ENCODE assay signal across 11 mouse cellular contexts in the genomic region with DNA sequence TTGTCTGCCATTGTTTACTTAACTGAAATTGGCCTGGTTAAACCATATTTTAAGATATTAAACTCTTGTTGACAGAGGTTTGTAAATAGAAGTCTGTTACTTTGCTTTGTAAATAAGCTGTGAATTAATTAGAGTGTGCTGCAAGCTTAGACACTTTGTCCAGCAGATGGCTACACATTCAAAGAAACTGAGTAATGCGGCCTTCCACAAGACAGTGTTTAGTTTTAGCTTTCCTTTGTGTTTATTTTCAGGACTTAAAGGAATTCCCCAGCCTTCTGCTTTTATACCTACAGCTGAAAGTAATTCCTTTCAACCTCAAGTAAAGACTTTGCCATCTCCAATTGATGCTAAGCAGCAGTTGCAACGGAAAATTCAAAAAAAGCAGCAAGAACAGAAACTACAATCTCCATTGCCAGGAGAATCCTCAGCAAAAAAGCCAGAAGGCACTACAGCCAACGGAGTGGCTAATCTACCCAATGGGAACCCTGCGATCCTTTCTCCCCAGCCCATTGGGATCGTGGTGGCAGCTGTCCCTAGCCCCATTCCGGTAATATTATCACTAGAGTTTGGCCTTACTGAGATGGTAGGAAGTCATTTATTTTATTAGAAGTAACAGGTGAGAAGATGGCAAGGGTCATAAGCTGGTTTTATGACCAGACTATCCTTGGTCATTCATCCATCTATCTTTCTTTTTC. TPM values are rescaled to one million over a fixed set of nuclear protein-coding genes. Genes with fewer than 3 reads are reported as not detected.
A peak's percentile ranks its signal among the peaks of the same experiment; 100 is the strongest.
DNase-seq lines count a peak whose midpoint lies in the region; ATAC-seq and TF ChIP-seq lines count a peak whose summit lies in the region.
"Had no signal": no experiment of that assay in that cellular context is flagged by ENCODE, and none has a peak within 500 bp of the region (broad histone marks: within the 10 kb centered on the region; RNA-seq: fewer than 3 reads in every experiment).

No protein-coding gene starts in this region.

- peaks cover 4% of the 10 kb centered on the region for H3K4me1 ChIP-seq in lung, embryonic 16.5 days (replicated peaks; ENCODE audit: control insufficient read depth, insufficient read depth, low read length)
- H3K4me1 ChIP-seq in forebrain, embryonic 16.5 days (replicated peaks; ENCODE audit: control insufficient read depth, insufficient read depth, low read length), result peaks cover 7% of the 10 kb centered on the region
- H3K4me1 ChIP-seq in midbrain, embryonic 16.5 days (ENCODE audit: control insufficient read depth, insufficient read depth, low read length), result no peaks in the 10 kb centered on the region

- no peak overlapping the region for H3K9ac ChIP-seq in lung, embryonic 16.5 days (ENCODE audit: low read length)
- no peak overlapping the region for H3K9ac ChIP-seq in forebrain, embryonic 16.5 days (replicated peaks; ENCODE audit: low read depth, low read length)
- no peak overlapping the region for H3K9ac ChIP-seq in midbrain, embryonic 16.5 days (ENCODE audit: low read depth, low read length)

- H3K36me3 ChIP-seq in lung, embryonic 16.5 days (ENCODE audit: control insufficient read depth, insufficient read depth, low read length), result peaks cover 28% of the 10 kb centered on the region
- peaks cover 22% of the 10 kb centered on the region for H3K36me3 ChIP-seq in forebrain, embryonic 16.5 days (ENCODE audit: control insufficient read depth, insufficient read depth)
- H3K36me3 ChIP-seq in midbrain, embryonic 16.5 days (ENCODE audit: control insufficient read depth, insufficient read depth, low read length), result peaks cover 28% of the 10 kb centered on the region

- H3K4me3 ChIP-seq in gastrocnemius, adult 2 months, result peak overlapping the region; percentile 8; the same call in 1 of the 2 replicates
- H3K4me3 ChIP-seq in lung, embryonic 16.5 days (ENCODE audit: low read length), result no peak overlapping the region
- H3K4me3 ChIP-seq in forebrain, embryonic 16.5 days (replicated peaks; ENCODE audit: low read length), result no peak overlapping the region
- no peak overlapping the region for H3K4me3 ChIP-seq in midbrain, embryonic 16.5 days (ENCODE audit: low read depth, low read length)

- H3K4me2 ChIP-seq in lung, embryonic 16.5 days (ENCODE audit: low read depth, low read length), result no peak overlapping the region
- H3K4me2 ChIP-seq in forebrain, embryonic 16.5 days (ENCODE audit: low read length), result no peak overlapping the region
- H3K4me2 ChIP-seq in midbrain, embryonic 16.5 days (ENCODE audit: low read length), result no peak overlapping the region

- 68% methylated on average over 6 of the region's 6 CpGs for WGBS in lung, embryonic 16.5 days
- WGBS in forebrain, embryonic 16.5 days, result 42% methylated on average over 6 of the region's 6 CpGs
- 52% methylated on average over 6 of the region's 6 CpGs for WGBS in midbrain, embryonic 16.5 days

- ATAC-seq in lung, embryonic 16.5 days (ENCODE audit: low read depth), result no peak
- peak; percentile 64; the same call in 1 of the 2 replicates for ATAC-seq in forebrain, embryonic 16.5 days
- no peak for ATAC-seq in midbrain, embryonic 16.5 days
- no peak for ATAC-seq in activated CD4-positive, CD25-positive, alpha-beta regulatory T cell, adult 4 months

- H3K9me3 ChIP-seq in lung, embryonic 16.5 days (ENCODE audit: control insufficient read depth, low read length), result no peaks in the 10 kb centered on the region
- H3K9me3 ChIP-seq in forebrain, embryonic 16.5 days (ENCODE audit: control insufficient read depth, low read length), result no peaks in the 10 kb centered on the region
- H3K9me3 ChIP-seq in midbrain, embryonic 16.5 days (replicated peaks; ENCODE audit: control insufficient read depth, low read length, poor library complexity, severe bottlenecking), result no peaks in the 10 kb centered on the region

- peak; percentile 59 for DNase-seq in gastrocnemius, adult 2 months
- DNase-seq in gastrocnemius, postnatal 10 days, result no peak
- no peak for DNase-seq in lung, adult 18-20 months
- no peak for DNase-seq in frontal cortex, postnatal 14 days (ENCODE audit: low spot score in 2 of 2)
- DNase-seq: adrenal gland, postnatal 14 days; kidney, postnatal 25 days; thymus, postnatal 14 days had no signal

- intact Hi-C loops in gastrocnemius, adult 2 months (cut with DNase I), result no loop called here

- peak; percentile 54 for TF ChIP-seq CTCF in gastrocnemius, adult 2 months (IDR thresholded peaks at IDR 0.05)

- H3K27ac ChIP-seq in gastrocnemius, adult 2 months, result peak overlapping the region; percentile 86
- peak overlapping the region; percentile 22; the same call in 1 of the 2 replicates for H3K27ac ChIP-seq in lung, embryonic 16.5 days (ENCODE audit: low read length)
- H3K27ac ChIP-seq in forebrain, embryonic 16.5 days (ENCODE audit: low read length), result peak overlapping the region; percentile 3; the same call in 1 of the 2 replicates
- peak overlapping the region; percentile 35 for H3K27ac ChIP-seq in midbrain, embryonic 16.5 days (ENCODE audit: low read length)

- no peaks in the 10 kb centered on the region for H3K27me3 ChIP-seq in lung, embryonic 16.5 days (ENCODE audit: control insufficient read depth, insufficient read depth, low read depth, low read length)
- no peaks in the 10 kb centered on the region for H3K27me3 ChIP-seq in forebrain, embryonic 16.5 days (replicated peaks; ENCODE audit: control insufficient read depth, insufficient read depth, low read length)
- no peaks in the 10 kb centered on the region for H3K27me3 ChIP-seq in midbrain, embryonic 16.5 days (ENCODE audit: control insufficient read depth, insufficient read depth, low read depth, low read length)

RNA-seq across cellular contexts. Expression of a gene that starts 47.2 kb away (rescaled TPM):
- total RNA-seq in gastrocnemius, adult 2 months (2021), result 100 to 1,000 TPM; 273 to 325 TPM
- total RNA-seq in gastrocnemius, postnatal 10 days (2021), result 100 to 1,000 TPM; 563 to 619 TPM
- polyA plus RNA-seq in lung, embryonic 16.5 days (2015; fragmentation: Nextera tagmentation; extraction: Ambion mirVana), result 644 and 678 TPM in 2 replicates
- polyA plus RNA-seq in forebrain, embryonic 16.5 days (2015; fragmentation: Nextera tagmentation; extraction: Ambion mirVana), result 415 and 474 TPM in 2 replicates
- 393 and 436 TPM in 2 replicates for polyA plus RNA-seq in midbrain, embryonic 16.5 days (2015; fragmentation: Nextera tagmentation; extraction: Ambion mirVana)
- polyA plus RNA-seq in activated CD4-positive, CD25-positive, alpha-beta regulatory T cell, adult 4 months (2017; shearing (Covaris generic)), result 1 to 10 TPM; 1.2 to 1.3 TPM

Comparison
In these comparisons a context has a peak if more than half of its experiments do, and no peak if none do; other contexts are left out.
1. H3K27ac ChIP-seq: peak in every context shown above with its lines; median percentile 86 in gastrocnemius, adult 2 months; 35 in midbrain, embryonic 16.5 days; 22 in lung, embryonic 16.5 days; 3 in forebrain, embryonic 16.5 days.
2. RNA of a gene that starts 47.2 kb away (polyA plus RNA-seq): 644 to 678 TPM in lung, embryonic 16.5 days, 415 to 474 TPM in forebrain, embryonic 16.5 days and 393 to 436 TPM in midbrain, embryonic 16.5 days; 1.2 to 1.3 TPM in activated CD4-positive, CD25-positive, alpha-beta regulatory T cell, adult 4 months; every median in the first group is over 100 times any median in the second.